Mouse (Mus musculus): ENCODE results near the gene Igf1r. TPM values are rescaled to one million over a fixed set of nuclear protein-coding genes. Genes with fewer than 3 reads are reported as not detected.
A peak's percentile ranks its signal among the peaks of the same experiment; 100 is the strongest.

Gene Igf1r
- polyA plus RNA-seq, 1 experiment from 2014 or later, result 36.8 TPM

- Histone ChIP-seq H3K36me3 (peaks cover 17% of the 10 kb centered on the region), H3K4me3 (no peak overlapping the region), H3K4me2 (replicated peaks) (no peak overlapping the region), H3K9me3 (no peaks in the 10 kb centered on the region), H3K27me3 (no peaks in the 10 kb centered on the region), H3K4me1 (peaks cover 26% of the 10 kb centered on the region), H3K9ac (no peak overlapping the region), H3K27ac (no peak overlapping the region)
- 27% methylated on average over 9 of the region's 9 CpGs for WGBS
- ATAC-seq (ENCODE audit: low FRiP score, low read depth), result no peak
Measured at GRCm38 (mm10) chr7:68093817-68094216, 141.2 kb downstream of the Igf1r start.

DNA sequence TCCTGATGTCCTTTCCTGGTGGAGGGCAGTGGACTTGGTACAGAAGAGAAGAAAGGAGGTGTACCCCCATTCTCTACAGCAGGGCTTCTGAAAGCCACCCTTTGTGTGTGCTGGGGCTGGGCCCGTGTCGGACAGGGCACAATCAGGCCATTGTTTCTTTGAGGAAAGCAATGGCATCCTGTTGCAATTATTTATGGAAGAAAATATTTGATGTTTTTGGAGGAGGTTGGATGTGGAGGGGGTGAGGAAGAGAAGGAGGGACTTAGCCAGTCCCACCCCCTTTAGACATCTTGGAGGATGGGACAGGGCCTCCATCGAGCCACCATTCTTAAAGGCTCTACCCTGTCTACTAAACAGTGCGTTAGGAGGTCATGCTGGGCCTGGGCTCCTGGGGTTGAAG lies 142.9 kb downstream of the Igf1r start:
- Histone ChIP-seq H3K36me3 (peaks cover 12% of the 10 kb centered on the region), H3K9ac (no peak overlapping the region), H3K4me2 (replicated peaks) (no peak overlapping the region), H3K4me3 (no peak overlapping the region), H3K27ac (no peak overlapping the region), H3K4me1 (peaks cover 26% of the 10 kb centered on the region), H3K27me3 (no peaks in the 10 kb centered on the region), H3K9me3 (no peaks in the 10 kb centered on the region)
- 52% methylated on average over 4 of the region's 4 CpGs for WGBS
- 0 out of 2 replicates have a peak, but pooled peaks have one; percentile 32 for ATAC-seq (ENCODE audit: low FRiP score, low read depth)

DNA sequence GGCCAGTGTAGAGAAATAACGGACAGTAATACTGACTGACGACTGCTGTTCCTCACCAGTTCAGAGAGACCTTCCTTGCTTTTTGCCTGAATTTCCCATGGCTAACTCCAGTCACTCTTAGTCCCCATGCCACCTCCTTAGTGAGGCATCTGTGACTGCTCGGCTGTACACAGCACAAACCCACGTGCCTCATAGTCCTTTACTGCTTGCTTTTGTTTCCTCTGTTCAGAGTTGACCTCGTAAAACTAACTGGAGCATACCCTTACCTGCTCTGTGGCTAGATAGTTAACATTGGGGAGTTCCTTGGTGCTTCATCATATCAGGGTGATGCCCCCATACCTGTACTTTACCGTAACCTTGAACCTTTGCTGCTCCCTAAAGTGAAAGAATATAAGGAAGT lies 143.8 kb downstream of the Igf1r start:
- no peak overlapping the region for H3K27ac ChIP-seq
- H3K36me3 ChIP-seq, result peaks cover 9% of the 10 kb centered on the region
- peaks cover 32% of the 10 kb centered on the region for H3K4me1 ChIP-seq
- no peak overlapping the region for H3K4me2 ChIP-seq (replicated peaks)
- 64% methylated on average over 6 of the region's 6 CpGs for WGBS
- H3K9ac ChIP-seq, result no peak overlapping the region
- H3K27me3 ChIP-seq, result no peaks in the 10 kb centered on the region
- no peak for ATAC-seq (ENCODE audit: low FRiP score, low read depth)
- no peaks in the 10 kb centered on the region for H3K9me3 ChIP-seq
- H3K4me3 ChIP-seq, result no peak overlapping the region

DNA sequence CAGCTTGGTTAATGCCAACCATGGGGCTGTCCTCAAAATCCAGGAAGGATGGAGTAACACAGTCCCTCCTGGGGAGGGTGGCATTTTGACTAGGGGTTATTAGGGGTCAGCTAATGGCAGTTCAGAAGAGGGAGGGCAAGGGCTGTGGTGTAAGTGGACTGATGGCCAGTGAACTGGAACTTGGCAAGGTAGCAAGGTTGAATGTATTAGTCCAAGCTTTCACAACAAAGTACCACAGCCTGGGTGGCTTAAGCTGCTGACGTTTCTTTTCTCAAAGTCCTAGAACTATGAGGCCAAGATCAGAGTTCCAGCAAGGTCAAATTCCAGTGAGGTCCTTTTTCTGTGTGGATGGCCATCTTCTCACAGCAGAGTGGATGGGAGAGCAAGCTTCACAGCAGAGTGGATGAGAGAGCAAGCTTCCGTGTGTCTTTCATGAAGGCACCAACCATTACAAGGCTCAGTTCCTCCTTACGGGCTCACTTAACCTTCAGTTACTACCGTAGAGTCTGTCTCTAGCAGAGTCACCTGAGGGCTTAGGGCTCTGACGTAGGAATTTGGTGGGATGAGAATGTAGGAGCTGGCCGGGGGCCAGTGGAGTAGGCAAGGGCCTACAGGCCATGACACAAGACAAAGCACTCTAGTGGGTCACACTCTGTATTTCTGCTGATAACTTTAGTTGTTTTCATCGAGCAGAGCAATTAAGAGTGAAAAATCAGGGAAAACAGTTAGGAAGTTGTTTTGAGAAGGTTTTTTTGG lies 144.6 kb downstream of the Igf1r start:
- Histone ChIP-seq H3K9ac (no peak overlapping the region), H3K36me3 (peaks cover 4% of the 10 kb centered on the region), H3K9me3 (no peaks in the 10 kb centered on the region), H3K27ac (no peak overlapping the region), H3K4me1 (peaks cover 36% of the 10 kb centered on the region), H3K4me3 (no peak overlapping the region), H3K27me3 (no peaks in the 10 kb centered on the region), H3K4me2 (replicated peaks) (no peak overlapping the region)
- ATAC-seq (ENCODE audit: low FRiP score, low read depth), result no peak
- 88% methylated on average over 7 of the region's 7 CpGs for WGBS

DNA sequence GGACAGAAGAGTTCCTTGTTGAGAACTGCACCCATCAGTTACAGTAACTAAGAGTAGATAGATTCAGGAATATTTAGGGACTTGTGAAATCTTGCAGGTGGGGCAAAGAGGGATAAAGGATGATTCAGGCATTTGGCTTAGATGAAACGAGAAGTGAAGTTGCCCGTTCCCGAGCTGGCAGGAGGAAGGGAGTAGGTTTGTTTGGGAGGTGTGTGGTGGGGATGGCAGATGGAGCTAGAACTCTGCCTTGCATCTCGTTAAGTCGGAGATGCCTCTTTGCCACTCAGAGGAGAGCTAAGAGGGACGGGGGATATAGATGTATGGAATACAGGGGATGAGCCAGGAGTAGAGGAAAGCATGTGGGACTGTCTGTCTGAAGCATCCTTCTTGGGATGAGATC lies 145.5 kb downstream of the Igf1r start:
- H3K9me3 ChIP-seq, result no peaks in the 10 kb centered on the region
- WGBS, result 96% methylated on average over 6 of the region's 6 CpGs
- no peak overlapping the region for H3K27ac ChIP-seq
- H3K4me2 ChIP-seq (replicated peaks), result no peak overlapping the region
- H3K9ac ChIP-seq, result no peak overlapping the region
- H3K4me3 ChIP-seq, result no peak overlapping the region
- peaks cover 40% of the 10 kb centered on the region for H3K4me1 ChIP-seq
- no peaks in the 10 kb centered on the region for H3K27me3 ChIP-seq
- H3K36me3 ChIP-seq, result peaks cover 4% of the 10 kb centered on the region
- no peak for ATAC-seq (ENCODE audit: low FRiP score, low read depth)

- Histone ChIP-seq H3K4me1 (peaks cover 53% of the 10 kb centered on the region), H3K36me3 (no peaks in the 10 kb centered on the region; the same call in 1 of the 2 replicates), H3K4me2 (replicated peaks) (no peak overlapping the region), H3K27ac (no peak overlapping the region), H3K27me3 (no peaks in the 10 kb centered on the region), H3K4me3 (no peak overlapping the region), H3K9me3 (no peaks in the 10 kb centered on the region), H3K9ac (no peak overlapping the region)
- 83% methylated on average over 10 of the region's 10 CpGs for WGBS
- no peak for ATAC-seq (ENCODE audit: low FRiP score, low read depth)
Measured at GRCm38 (mm10) chr7:68100388-68100787, 147.8 kb downstream of the Igf1r start.

GRCm38 (mm10) chr7:68102456-68103177 lies 150.0 kb downstream of the Igf1r start:
- H3K9me3 ChIP-seq, result no peaks in the 10 kb centered on the region
- peaks cover 46% of the 10 kb centered on the region for H3K4me1 ChIP-seq
- H3K9ac ChIP-seq, result no peak overlapping the region
- H3K4me2 ChIP-seq (replicated peaks), result 0 out of 2 replicates have a peak overlapping the region, but pooled peaks have one; percentile 12
- H3K27ac ChIP-seq, result 0 out of 2 replicates have a peak overlapping the region, but pooled peaks have one; percentile 23
- no peaks in the 10 kb centered on the region for H3K27me3 ChIP-seq
- WGBS, result 38% methylated on average over 15 of the region's 15 CpGs
- no peaks in the 10 kb centered on the region; the same call in 1 of the 2 replicates for H3K36me3 ChIP-seq
- no peak overlapping the region for H3K4me3 ChIP-seq
- no peak; the same call in 1 of the 2 replicates for ATAC-seq (ENCODE audit: low FRiP score, low read depth)

GRCm38 (mm10) chr7:68103178-68103530 lies 150.5 kb downstream of the Igf1r start:
- H3K27me3 ChIP-seq, result no peaks in the 10 kb centered on the region
- no peak overlapping the region for H3K9ac ChIP-seq
- no peak for ATAC-seq (ENCODE audit: low FRiP score, low read depth)
- H3K4me2 ChIP-seq (replicated peaks), result 0 out of 2 replicates have a peak overlapping the region, but pooled peaks have one; percentile 12
- no peak overlapping the region for H3K27ac ChIP-seq
- 7% methylated on average over 2 of the region's 2 CpGs for WGBS
- H3K4me3 ChIP-seq, result no peak overlapping the region
- H3K4me1 ChIP-seq, result peaks cover 46% of the 10 kb centered on the region
- H3K36me3 ChIP-seq, result no peaks in the 10 kb centered on the region; the same call in 1 of the 2 replicates
- H3K9me3 ChIP-seq, result no peaks in the 10 kb centered on the region

GRCm38 (mm10) chr7:68111532-68111931 lies 158.9 kb downstream of the Igf1r start:
- Histone ChIP-seq H3K27me3 (no peaks in the 10 kb centered on the region), H3K27ac (no peak overlapping the region), H3K9ac (no peak overlapping the region), H3K4me1 (peaks cover 46% of the 10 kb centered on the region), H3K4me3 (no peak overlapping the region), H3K36me3 (no peaks in the 10 kb centered on the region), H3K4me2 (replicated peaks) (no peak overlapping the region), H3K9me3 (no peaks in the 10 kb centered on the region)
- WGBS, result 91% methylated on average over 4 of the region's 4 CpGs
- no peak for ATAC-seq (ENCODE audit: low FRiP score, low read depth)

GRCm38 (mm10) chr7:68112582-68112981 lies 160.0 kb downstream of the Igf1r start:
- Histone ChIP-seq H3K4me3 (no peak overlapping the region), H3K36me3 (peaks cover 4% of the 10 kb centered on the region; the same call in 1 of the 2 replicates), H3K4me2 (replicated peaks) (no peak overlapping the region), H3K9me3 (no peaks in the 10 kb centered on the region), H3K9ac (no peak overlapping the region), H3K27ac (no peak overlapping the region), H3K4me1 (peaks cover 49% of the 10 kb centered on the region), H3K27me3 (no peaks in the 10 kb centered on the region)
- WGBS, result 74% methylated on average over 8 of the region's 8 CpGs
- no peak for ATAC-seq (ENCODE audit: low FRiP score, low read depth)

GRCm38 (mm10) chr7:68114364-68114763 lies 161.7 kb downstream of the Igf1r start:
- no peak overlapping the region for H3K4me2 ChIP-seq (replicated peaks)
- H3K9ac ChIP-seq, result no peak overlapping the region
- H3K27ac ChIP-seq, result no peak overlapping the region
- H3K36me3 ChIP-seq, result peaks cover 4% of the 10 kb centered on the region; the same call in 1 of the 2 replicates
- 23% methylated on average over 5 of the region's 5 CpGs for WGBS
- no peaks in the 10 kb centered on the region for H3K9me3 ChIP-seq
- peaks cover 64% of the 10 kb centered on the region for H3K4me1 ChIP-seq
- no peak for ATAC-seq (ENCODE audit: low FRiP score, low read depth)
- H3K4me3 ChIP-seq, result no peak overlapping the region
- H3K27me3 ChIP-seq, result no peaks in the 10 kb centered on the region

DNA sequence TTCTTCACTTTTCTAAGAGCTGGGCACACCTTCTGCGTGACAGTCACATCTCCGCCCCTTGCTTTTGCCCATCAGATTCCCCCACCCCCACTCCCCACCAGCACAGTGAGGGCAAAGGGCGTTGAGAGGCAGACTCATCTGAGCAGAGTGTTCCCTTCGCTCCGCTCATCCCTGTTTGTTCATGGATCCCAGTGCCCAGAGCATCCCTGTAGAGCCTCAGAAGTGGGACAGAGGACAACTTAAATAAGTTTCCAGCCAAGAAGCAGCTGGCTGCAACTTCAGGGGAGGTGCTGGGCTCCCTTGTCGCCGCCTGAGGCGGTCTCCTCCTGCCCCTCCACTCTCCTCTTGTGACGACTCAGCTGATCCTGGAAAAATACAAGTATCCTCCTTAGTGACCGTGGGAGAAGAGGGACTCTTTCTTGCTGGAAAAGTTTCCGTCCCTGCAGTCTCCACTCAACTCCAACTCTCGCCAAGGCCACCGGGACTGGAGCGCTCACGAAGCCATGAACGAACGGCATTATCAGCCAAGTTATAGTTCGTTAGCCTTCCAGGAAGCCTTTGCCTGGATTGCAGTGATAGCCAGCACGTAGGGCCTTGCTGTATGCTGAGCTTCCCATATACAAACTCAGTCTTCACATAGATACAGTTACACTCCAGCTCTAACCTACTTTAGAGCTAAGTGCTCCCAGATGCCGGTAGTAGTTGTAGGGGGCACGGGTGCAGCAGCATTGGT lies 162.5 kb downstream of the Igf1r start:
- no peaks in the 10 kb centered on the region for H3K27me3 ChIP-seq
- no peak overlapping the region for H3K4me3 ChIP-seq
- no peaks in the 10 kb centered on the region for H3K9me3 ChIP-seq
- no peak for ATAC-seq (ENCODE audit: low FRiP score, low read depth)
- H3K27ac ChIP-seq, result no peak overlapping the region; the same call in 1 of the 2 replicates
- H3K9ac ChIP-seq, result no peak overlapping the region
- H3K36me3 ChIP-seq, result peaks cover 4% of the 10 kb centered on the region; the same call in 1 of the 2 replicates
- 56% methylated on average over 21 of the region's 21 CpGs for WGBS
- peaks cover 67% of the 10 kb centered on the region for H3K4me1 ChIP-seq
- H3K4me2 ChIP-seq (replicated peaks), result peak overlapping the region; percentile 7; the same call in 1 of the 2 replicates

Measured in limb, embryonic 13.5 days (tissue).